Mouse (Mus musculus) 3T3-L1 (cell line): ENCODE measurements at regions not wholly inside any gene's neighbourhood (a gene's known extent, or its start where the extent isn't known, plus 50 kb on each side); places are given as distances from the start of the nearest gene placed in this dataset.
"Not testable (repeated sequence)": the region's sequence is repeated elsewhere in the genome, so short reads cannot be mapped to it uniquely, and the experiment has no call there.

ENCODE experiments used
- DNase-seq: peaks from one replicate; pipeline ENCODE4 v3.0.0-alpha.2; 2015; ENCODE audit warnings: low read depth, low spot score

GRCm38 (mm10) chr16:65312947-65313346 is 207.3 kb upstream of the Htr1f start:
- peak; percentile 43 for DNase-seq

- DNase-seq, result no peak
Measured at GRCm38 (mm10) chr16:65315052-65315451, 205.3 kb upstream of the Pou1f1 start.

- peak; percentile 9 for DNase-seq
Measured at GRCm38 (mm10) chr16:65332412-65332811, 187.9 kb upstream of the Pou1f1 start.

GRCm38 (mm10) chr16:65339225-65339624 is 181.1 kb upstream of the Pou1f1 start:
- DNase-seq, result no peak

GRCm38 (mm10) chr16:65359881-65360280 is 160.4 kb upstream of the Pou1f1 start:
- no peak for DNase-seq

GRCm38 (mm10) chr16:65369271-65369670 is 151.0 kb upstream of the Pou1f1 start:
- no peak for DNase-seq

- peak; percentile 61 for DNase-seq
Measured at GRCm38 (mm10) chr16:65370939-65371338, 149.4 kb upstream of the Pou1f1 start.

GRCm38 (mm10) chr16:65376553-65376952 is 143.8 kb upstream of the Pou1f1 start:
- DNase-seq, result no peak

- DNase-seq, result no peak
Measured at GRCm38 (mm10) chr16:65378276-65378675, 142.0 kb upstream of the Pou1f1 start.

- no peak for DNase-seq
Measured at GRCm38 (mm10) chr16:65379939-65380338, 140.4 kb upstream of the Pou1f1 start.

GRCm38 (mm10) chr16:65403926-65404648 is 116.2 kb upstream of the Pou1f1 start:
- no peak for DNase-seq

GRCm38 (mm10) chr16:65404816-65405215 is 115.5 kb upstream of the Pou1f1 start:
- DNase-seq, result no peak

GRCm38 (mm10) chr16:65405824-65406556 is 114.3 kb upstream of the Pou1f1 start:
- DNase-seq, result no peak

- not testable (repeated sequence) for DNase-seq
Measured at GRCm38 (mm10) chr16:65432046-65432445, 88.3 kb upstream of the Pou1f1 start.

GRCm38 (mm10) chr16:65436076-65436475 is 84.2 kb upstream of the Pou1f1 start:
- no peak for DNase-seq

- no peak for DNase-seq
Measured at GRCm38 (mm10) chr16:65441954-65442353, 78.4 kb upstream of the Pou1f1 start.

GRCm38 (mm10) chr16:65448810-65449209 is 71.5 kb upstream of the Pou1f1 start:
- DNase-seq, result no peak

- DNase-seq, result peak; percentile 76
Measured at GRCm38 (mm10) chr16:65450706-65451105, 69.6 kb upstream of the Pou1f1 start.

GRCm38 (mm10) chr16:65451885-65452284 is 68.4 kb upstream of the Pou1f1 start:
- DNase-seq, result no peak

- not testable (repeated sequence) for DNase-seq
Measured at GRCm38 (mm10) chr16:65456948-65457347, 63.4 kb upstream of the Pou1f1 start.

- peak; percentile 43 for DNase-seq
Measured at GRCm38 (mm10) chr16:65458234-65458633, 62.1 kb upstream of the Pou1f1 start.

GRCm38 (mm10) chr16:65469681-65470080 is 50.6 kb upstream of the Pou1f1 start:
- no peak for DNase-seq
